Mouse (Mus musculus) adrenal gland, postnatal 36 days (tissue): ENCODE results near the gene Ldhd. TPM values are rescaled to one million over a fixed set of nuclear protein-coding genes. Genes with fewer than 3 reads are reported as not detected.

ENCODE experiments used
- DNase-seq, 2 experiments: peaks; one replicate each; pipeline ENCODE4 v3.0.0; 2021; ENCODE audit warnings: mixed read lengths in 1 of 2
- total RNA-seq, 2 experiments: library from RNA; stranded (reverse); gene quantifications; 2 replicates each; pipeline ENCODE4 v1.2.3; 2021

The Ldhd gene
- total RNA-seq, 2 experiments from 2014 or later = 50.1 to 74.8 TPM

GRCm38 (mm10) chr8:111628401-111628800 lies 1.8 kb downstream of the Ldhd start:
- DNase-seq = no peak

GRCm38 (mm10) chr8:111627923-111628322 lies 2.3 kb downstream of the Ldhd start:
- DNase-seq = no peak

- no peak for DNase-seq
Observed at GRCm38 (mm10) chr8:111626933-111627332, 3.2 kb downstream of the Ldhd start.

DNA sequence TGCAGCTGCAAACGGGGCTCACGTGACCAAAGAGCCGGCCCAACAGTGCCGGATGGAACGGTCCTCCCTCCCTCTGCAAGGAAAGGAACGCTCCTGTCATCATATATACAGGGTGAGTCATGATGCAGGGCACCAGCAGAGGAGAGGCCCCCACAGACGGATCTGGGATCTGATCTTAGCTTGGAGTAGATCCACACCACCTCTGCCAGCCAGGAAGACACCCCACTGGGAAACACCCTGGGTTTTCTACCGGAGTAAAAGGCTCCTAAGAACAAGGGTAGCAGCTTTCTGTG lies 3.7 kb downstream of the Ldhd start:
- no peak for DNase-seq

- DNase-seq = peak; percentile 79 to 84
Observed at GRCm38 (mm10) chr8:111625694-111626527, 4.3 kb downstream of the Ldhd start.

GRCm38 (mm10) chr8:111624853-111625221 lies 5.3 kb downstream of the Ldhd start:
- peak in 1 of 2 experiments; percentile 33 for DNase-seq

DNA sequence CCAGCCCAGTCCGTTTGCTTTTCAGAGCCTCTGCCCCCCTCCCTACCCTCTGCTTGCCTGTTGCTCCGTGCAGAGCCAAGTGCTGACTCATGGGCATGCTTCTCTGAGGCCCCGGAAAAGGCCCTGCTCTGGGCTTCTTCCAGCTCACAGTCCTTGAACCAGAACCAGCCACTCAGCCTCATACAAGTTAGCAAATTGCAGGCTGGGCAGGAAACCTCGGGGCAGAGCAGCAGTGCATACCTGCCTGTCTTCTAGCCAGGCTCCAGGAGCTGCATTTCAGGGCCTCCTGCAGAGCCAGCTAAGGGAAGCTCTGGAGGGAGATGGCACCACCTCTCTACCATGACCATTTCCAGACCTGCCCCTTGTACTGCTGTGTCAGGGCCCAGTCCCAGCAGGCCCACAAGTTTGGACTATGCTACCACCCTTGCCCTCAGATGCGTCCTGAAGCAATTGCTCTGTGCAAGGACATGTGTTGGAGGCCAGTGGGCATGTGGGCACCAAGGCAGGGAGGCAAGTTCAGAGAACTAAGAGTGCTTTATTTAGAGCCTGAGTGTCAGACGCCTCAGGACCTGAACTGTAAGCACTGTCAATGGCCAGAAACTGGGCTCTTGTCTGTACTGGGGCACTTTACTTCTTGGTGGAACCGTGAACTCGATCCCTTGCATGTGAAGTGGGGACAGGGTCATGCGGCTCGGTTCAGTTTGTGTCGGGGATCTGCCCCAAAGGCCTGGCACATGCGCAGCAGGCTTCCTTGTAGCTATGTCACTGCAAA lies 5.9 kb downstream of the Ldhd start:
- peak; percentile 91 to 93 for DNase-seq

DNA sequence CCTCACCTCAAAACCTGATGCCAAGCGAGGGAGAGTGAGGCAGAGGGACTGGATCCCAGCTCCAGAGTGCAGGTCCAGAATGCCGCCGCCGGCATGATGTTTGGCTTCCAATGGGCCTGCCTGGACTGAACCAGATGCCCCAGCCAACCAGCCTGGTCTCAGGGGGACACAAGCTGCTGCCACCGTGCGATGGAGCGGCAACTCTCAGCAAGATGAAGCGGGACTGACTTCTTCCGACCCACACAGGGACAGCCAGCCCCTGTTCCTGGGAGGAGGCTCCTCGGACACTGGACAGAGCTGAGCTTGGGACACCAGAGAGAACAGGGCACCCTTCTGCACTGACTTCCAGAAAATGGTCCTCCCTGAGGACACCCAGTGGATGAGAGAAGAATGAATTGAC lies 7.6 kb downstream of the Ldhd start:
- peak in 1 of 2 experiments; percentile 41 for DNase-seq

DNA sequence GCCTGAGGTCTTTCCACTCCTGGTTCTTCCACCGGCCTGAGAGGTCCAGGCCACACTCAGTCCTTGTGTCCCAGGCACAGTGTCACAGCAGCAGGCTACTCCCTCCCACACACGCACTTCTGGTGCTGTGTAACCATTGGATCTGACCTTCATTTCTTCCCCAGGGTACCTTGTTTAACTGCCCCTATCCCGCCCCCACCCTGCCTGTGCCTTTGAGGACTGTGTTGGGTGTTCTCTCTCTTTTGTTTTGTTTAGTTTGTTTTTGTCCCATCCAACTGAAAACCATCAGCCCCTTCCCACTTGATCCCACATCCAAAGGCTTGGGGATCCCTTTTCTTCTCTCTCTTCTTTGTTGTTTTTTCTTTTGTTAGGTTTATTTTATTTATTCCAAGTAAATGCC lies 8.1 kb downstream of the Ldhd start:
- DNase-seq = no peak

- peak; percentile 72 to 73 for DNase-seq
Observed at GRCm38 (mm10) chr8:111619936-111620335, 10.2 kb downstream of the Ldhd start.

DNA sequence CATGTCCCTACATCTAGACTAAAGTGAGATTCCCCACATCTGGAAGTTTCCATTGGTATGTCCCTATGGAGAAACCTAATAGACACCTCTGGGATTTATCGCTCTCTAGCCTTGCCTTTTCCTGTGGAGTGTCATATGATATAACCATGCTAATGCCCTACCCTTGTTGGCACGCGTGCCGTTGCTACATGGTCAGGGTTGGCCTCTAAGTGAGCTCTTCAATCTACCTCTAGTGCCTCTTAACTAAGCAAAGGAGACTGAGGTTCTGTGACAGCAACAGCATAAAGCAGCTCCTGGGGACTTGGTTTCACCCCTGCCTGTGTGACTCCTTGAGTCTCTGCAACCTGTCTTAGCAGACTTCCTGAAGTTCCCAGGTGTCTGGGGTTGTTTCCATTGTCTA lies 11.9 kb downstream of the Ldhd start:
- DNase-seq = no peak

GRCm38 (mm10) chr8:111617812-111618211 lies 12.4 kb downstream of the Ldhd start:
- DNase-seq = no peak

GRCm38 (mm10) chr8:111614786-111615701 lies 15.1 kb downstream of the Ldhd start:
- no peak for DNase-seq

- DNase-seq = no peak
Observed at GRCm38 (mm10) chr8:111613181-111613580, 17.0 kb downstream of the Ldhd start.

DNA sequence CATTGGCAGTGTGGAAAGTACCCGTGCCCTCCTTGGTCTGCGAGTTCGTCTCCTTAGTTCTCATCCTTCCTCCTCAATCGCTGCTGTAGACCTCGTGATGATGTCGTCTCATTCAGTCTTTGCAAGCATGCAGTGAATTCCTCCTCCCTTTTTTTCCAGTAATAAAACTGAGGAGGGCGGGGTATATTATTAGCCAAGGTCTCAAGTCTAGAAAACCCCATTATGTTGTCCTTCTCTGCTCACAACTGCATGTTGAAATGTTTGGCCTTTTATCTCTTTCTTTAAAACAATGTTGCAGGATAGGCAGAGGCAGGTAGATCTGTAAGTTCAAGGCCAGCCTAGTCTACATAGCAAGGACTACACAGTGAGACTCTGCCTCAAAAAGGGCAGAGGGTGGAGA lies 22.8 kb downstream of the Ldhd start:
- DNase-seq = no peak

DNA sequence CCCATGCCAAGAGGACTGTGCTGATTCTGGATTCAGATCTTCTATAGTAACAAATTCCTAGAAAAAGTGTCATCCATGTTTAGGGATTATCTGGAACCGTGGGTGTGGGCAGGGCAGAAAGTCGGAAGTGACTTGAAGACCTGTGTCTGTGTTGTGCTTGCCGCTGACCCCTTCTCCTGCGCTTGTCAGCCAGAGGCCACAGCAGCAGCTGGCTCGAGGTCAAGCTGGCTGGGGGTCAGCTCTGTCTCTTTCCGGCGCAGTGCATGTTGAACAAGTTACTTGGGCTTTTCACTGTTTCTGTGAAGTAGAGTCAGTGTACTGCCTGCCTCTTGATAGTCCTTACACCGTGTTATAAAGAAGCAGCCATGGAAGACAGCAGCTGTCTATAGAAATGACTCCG lies 23.2 kb downstream of the Ldhd start:
- peak in 1 of 2 experiments; percentile 41 for DNase-seq

DNA sequence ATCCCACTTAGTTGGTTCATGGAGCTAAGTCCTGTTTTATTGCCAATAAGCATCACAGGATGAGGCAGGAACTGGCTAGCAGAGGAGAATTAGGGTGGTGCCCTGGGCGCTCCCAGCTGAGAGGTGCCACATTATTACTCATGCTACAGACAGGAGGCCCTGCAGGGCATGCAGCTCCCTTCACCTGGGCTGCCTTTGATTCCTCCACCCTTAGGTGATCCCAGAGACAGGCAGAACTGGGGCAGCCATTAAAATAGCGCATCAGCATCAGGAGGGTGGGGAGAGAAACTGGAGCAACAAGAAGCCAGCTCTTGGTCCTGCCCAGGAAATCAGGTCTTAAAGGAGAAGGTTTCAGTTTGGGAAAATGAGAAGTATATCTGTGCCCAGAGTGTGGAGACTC lies 25.2 kb downstream of the Ldhd start:
- DNase-seq = no peak

DNA sequence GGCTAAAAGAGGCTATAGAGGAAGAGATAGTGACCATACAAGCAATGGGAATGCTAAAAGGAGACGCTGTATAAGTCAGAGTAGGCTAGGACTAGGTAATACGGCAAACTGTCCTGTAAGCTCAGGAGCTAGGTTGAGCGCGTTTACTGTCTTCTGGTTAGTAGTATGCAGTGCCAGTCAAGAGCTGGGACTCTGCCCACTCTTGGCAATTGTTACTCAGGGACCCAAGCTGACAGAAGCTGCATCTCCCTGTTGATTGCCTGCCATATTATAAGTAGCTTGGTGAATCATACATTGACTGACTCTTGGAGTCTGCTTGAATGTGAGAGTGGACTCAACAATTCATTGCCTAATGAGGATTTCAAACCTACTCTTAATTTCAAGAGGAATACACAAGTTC lies 28.1 kb downstream of the Ldhd start:
- DNase-seq = no peak

- DNase-seq = no peak
Observed at GRCm38 (mm10) chr8:111599707-111600444, 30.3 kb downstream of the Ldhd start.

DNA sequence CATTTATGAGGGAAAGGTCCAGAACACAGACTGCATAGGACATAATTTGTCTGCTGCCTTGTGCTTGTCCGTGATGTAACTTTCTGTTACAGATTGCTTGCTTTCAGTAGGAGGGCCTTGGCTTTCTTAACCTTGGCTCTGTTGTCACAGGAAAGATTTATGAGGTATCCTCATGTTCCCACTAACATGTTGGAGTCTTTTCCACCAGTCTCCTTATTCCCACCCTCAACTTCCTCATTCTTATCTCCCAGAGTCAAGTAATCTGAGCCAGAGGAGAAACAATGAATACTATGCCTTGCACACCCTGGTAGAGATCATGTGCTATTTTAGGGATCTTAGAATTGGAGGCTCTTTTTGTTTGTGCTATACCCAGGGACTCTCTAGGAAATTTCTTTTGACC lies 32.9 kb downstream of the Ldhd start:
- peak in 1 of 2 experiments; percentile 38 for DNase-seq

GRCm38 (mm10) chr8:111596485-111596821 lies 33.7 kb downstream of the Ldhd start:
- no peak for DNase-seq
